Mouse (Mus musculus) lung, postnatal 0 days (tissue): ENCODE data around the gene Pigr.

Experiments
- CTCF ChIP-seq: IDR thresholded peaks from 2 replicates; pipeline ENCODE4 v1.5.1; 2016; ENCODE audit warnings: antibody characterized with exemption, mild to moderate bottlenecking
- EP300 ChIP-seq: IDR thresholded peaks from 2 replicates; pipeline ENCODE4 v1.6.1; 2016; ENCODE audit warnings: antibody characterized with exemption, mild to moderate bottlenecking, control low read depth

DNA sequence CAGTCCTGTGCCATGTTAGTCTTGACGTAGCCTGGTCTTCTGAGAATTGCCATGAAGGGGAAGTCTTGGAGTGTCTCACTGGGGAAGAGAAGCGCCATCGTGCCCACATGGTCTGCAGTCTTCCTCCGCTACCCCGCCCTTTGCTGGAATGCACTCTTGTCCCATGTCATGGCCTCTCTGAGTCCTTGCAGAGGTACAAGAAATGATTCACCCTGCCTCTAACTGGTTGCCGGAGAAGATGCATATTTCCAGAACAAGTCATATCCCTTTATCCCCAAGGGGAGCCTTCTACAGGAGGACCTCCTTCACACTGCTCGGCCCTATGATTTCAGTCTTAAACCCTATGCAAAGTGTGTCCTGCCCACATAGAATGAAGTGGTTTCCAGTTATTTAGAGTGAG is 53.4 kb downstream of the Pigr start:
- TF ChIP-seq CTCF = no peak
- TF ChIP-seq EP300 = no peak
